Mouse (Mus musculus) pancreas, adult 10 weeks (tissue): ENCODE results near the gene Trappc11. TPM values are rescaled to one million over a fixed set of nuclear protein-coding genes. Genes with fewer than 3 reads are reported as not detected.

Experiments used
- polyA plus RNA-seq: library from polyadenylated mRNA; stranded (reverse); fragments of 350-450 nt; fragmentation: Illumina TruSeq; extraction: RNeasy Lipid Tissue Mini Kit (QIAGEN cat#74804); gene quantifications from one replicate; pipeline ENCODE4 v1.2.3, GENCODE M21; 2015; ENCODE audit warnings: low read depth, low replicate concordance; ENCODE audit not compliant: insufficient read depth

The Trappc11 gene
- 6.9 TPM for polyA plus RNA-seq

DNA sequence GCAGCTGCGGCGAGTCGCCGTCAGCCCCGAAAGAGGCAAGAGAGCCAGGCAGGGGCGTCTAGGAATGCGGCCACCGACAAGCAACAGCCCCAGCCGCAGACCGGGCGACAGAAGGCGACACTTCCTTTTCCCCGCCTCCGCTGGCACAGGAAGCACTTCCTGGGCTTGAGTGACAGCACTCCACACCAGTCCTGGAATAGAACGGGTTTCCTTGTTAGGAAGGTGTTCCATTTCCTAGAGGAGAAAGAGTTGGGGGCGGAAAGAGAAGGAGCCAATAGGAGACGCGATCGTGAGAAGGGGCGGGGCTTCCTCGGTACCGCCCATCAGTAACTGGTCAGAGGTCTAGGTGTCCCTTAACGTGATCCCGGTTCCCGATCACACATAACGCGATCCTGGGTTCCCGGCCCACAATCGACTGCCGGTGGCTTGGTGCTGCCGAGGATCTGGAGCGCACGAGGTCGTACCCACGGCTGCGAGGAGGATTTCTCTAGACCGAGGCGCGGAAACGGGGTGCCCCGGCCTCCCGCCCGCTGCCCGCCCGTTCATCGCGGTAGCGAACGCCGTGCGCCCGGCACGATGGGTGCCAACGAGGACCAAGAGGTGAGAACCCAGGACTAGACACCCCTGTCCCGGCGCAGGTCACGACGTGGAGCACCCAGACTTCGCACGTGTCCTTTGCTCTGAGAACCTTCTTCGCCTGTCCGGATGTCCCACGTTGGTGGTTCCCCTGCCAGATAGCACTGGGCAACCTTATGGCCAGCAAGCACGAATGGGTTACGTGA, at the start of gene Trappc11, which contains the start of gene Rwdd4a:
TSS of gene Trappc11 (minus strand) at position 127 of the 782 bp plus-strand sequence.
TSS of gene Rwdd4a (plus strand) at position 321 of the 782 bp plus-strand sequence.

DNA sequence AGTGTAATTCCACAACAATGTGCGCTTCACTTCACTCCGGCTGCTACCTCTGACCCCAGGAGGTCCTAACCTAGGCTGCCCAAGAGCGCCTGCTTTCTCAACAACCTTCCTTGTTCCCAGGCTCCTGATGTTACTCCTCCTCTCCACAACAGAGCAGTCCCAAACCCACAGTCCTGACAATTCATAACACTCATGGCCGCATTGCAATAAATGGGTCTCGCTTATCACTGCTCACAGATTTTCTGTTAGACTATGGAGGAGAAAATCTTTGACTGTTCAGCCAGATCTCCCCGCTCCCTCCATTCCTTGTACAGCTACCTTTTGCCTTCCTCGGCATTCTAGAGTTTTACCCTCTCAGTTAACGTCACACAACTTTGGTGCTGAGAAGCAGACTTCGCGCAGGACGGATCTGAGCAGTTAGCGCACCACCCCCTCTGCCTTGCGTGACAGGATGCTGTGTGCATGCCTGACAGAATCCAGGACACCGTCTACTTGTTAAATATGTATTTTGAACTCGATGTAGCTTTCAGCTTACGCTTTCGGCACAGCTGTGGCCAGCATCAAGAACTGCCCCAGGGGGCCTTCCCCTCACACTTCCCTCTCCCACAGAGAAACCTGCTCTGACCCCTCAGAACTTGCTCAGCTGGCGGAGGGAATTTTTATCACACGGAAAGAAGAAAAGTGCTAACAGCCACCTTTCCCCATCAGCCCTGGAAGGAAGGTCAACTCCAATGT, 86.8 kb downstream of the Trappc11 start, which contains the start of gene Stox2:
TSS of gene Stox2 (minus strand) at position 51 of the 735 bp plus-strand sequence.

Other genes starting within 250 kb of the Trappc11 start
- gene Stox2, start 87.1 kb downstream of the Trappc11 start, polyA plus RNA-seq = 2.8 TPM
- gene Rwdd4a, start 194 bp upstream of the Trappc11 start, polyA plus RNA-seq = 4.5 TPM
- gene Ing2, start 142.1 kb upstream of the Trappc11 start, polyA plus RNA-seq = 5.2 TPM
- gene Cdkn2aip, start 180.5 kb upstream of the Trappc11 start, polyA plus RNA-seq = 1.7 TPM